Mouse (Mus musculus): ENCODE results near the gene Rab26. TPM values are rescaled to one million over a fixed set of nuclear protein-coding genes. Genes with fewer than 3 reads are reported as not detected.

Gene Rab26
- polyA plus RNA-seq, 1 experiment: 1.2 TPM

- Histone ChIP-seq H3K27me3 (ENCODE audit: control insufficient read depth, insufficient read depth, low read length) (no peaks in the 10 kb centered on the region), H3K4me3 (ENCODE audit: low read depth, low read length) (no peak overlapping the region), H3K36me3 (ENCODE audit: control insufficient read depth, insufficient read depth, low read length) (no peaks in the 10 kb centered on the region), H3K4me1 (ENCODE audit: control insufficient read depth, insufficient read depth, insufficient read length, low read length) (peaks cover 7% of the 10 kb centered on the region), H3K27ac (ENCODE audit: insufficient read depth, low read depth, low read length) (no peak overlapping the region)
- TF ChIP-seq POLR2A (IDR thresholded peaks at IDR 0.05; ENCODE audit: low read depth, low read length) (no peak), CTCF (IDR thresholded peaks at IDR 0.05; ENCODE audit: extremely low read depth, insufficient read length, insufficient replicate concordance, low read depth, low read length) (no peak)
- 40% methylated on average over 11 of the region's 11 CpGs for WGBS
These were observed 31.8 kb downstream of the Rab26 start for GRCm38 (mm10) chr17:24502208-24502607.

GRCm38 (mm10) chr17:24496026-24496425 is 38.0 kb downstream of the Rab26 start:
- 78% methylated on average over 1 of the region's 1 CpGs for WGBS
- Histone ChIP-seq H3K4me1 (ENCODE audit: control insufficient read depth, insufficient read depth, insufficient read length, low read length) (no peaks in the 10 kb centered on the region), H3K4me3 (ENCODE audit: low read depth, low read length) (no peak overlapping the region), H3K27ac (ENCODE audit: insufficient read depth, low read depth, low read length) (no peak overlapping the region), H3K36me3 (ENCODE audit: control insufficient read depth, insufficient read depth, low read length) (no peaks in the 10 kb centered on the region), H3K27me3 (ENCODE audit: control insufficient read depth, insufficient read depth, low read length) (no peaks in the 10 kb centered on the region)
- TF ChIP-seq CTCF (IDR thresholded peaks at IDR 0.05; ENCODE audit: extremely low read depth, insufficient read length, insufficient replicate concordance, low read depth, low read length) (no peak), POLR2A (IDR thresholded peaks at IDR 0.05; ENCODE audit: low read depth, low read length) (no peak)

GRCm38 (mm10) chr17:24495443-24495842 is 38.6 kb downstream of the Rab26 start:
- Histone ChIP-seq H3K4me1 (ENCODE audit: control insufficient read depth, insufficient read depth, insufficient read length, low read length) (no peaks in the 10 kb centered on the region), H3K27me3 (ENCODE audit: control insufficient read depth, insufficient read depth, low read length) (no peaks in the 10 kb centered on the region), H3K4me3 (ENCODE audit: low read depth, low read length) (no peak overlapping the region), H3K27ac (ENCODE audit: insufficient read depth, low read depth, low read length) (no peak overlapping the region), H3K36me3 (ENCODE audit: control insufficient read depth, insufficient read depth, low read length) (no peaks in the 10 kb centered on the region)
- TF ChIP-seq POLR2A (IDR thresholded peaks at IDR 0.05; ENCODE audit: low read depth, low read length): no peak
- TF ChIP-seq CTCF (IDR thresholded peaks at IDR 0.05; ENCODE audit: extremely low read depth, insufficient read length, insufficient replicate concordance, low read depth, low read length): no peak
- 75% methylated on average over 3 of the region's 3 CpGs for WGBS

- WGBS: 51% methylated on average over 2 of the region's 2 CpGs
- no peaks in the 10 kb centered on the region; the same call in 1 of the 2 replicates for H3K27me3 ChIP-seq (ENCODE audit: control insufficient read depth, insufficient read depth, low read length)
- H3K4me1 ChIP-seq (ENCODE audit: control insufficient read depth, insufficient read depth, insufficient read length, low read length): no peaks in the 10 kb centered on the region
- H3K36me3 ChIP-seq (ENCODE audit: control insufficient read depth, insufficient read depth, low read length): no peaks in the 10 kb centered on the region
- H3K27ac ChIP-seq (ENCODE audit: insufficient read depth, low read depth, low read length): no peak overlapping the region
- H3K4me3 ChIP-seq (ENCODE audit: low read depth, low read length): no peak overlapping the region
- TF ChIP-seq CTCF (IDR thresholded peaks at IDR 0.05; ENCODE audit: extremely low read depth, insufficient read length, insufficient replicate concordance, low read depth, low read length) (peak; percentile 57; the same call in 1 of the 2 replicates), POLR2A (IDR thresholded peaks at IDR 0.05; ENCODE audit: low read depth, low read length) (no peak)
These were observed 39.2 kb downstream of the Rab26 start for GRCm38 (mm10) chr17:24494627-24495335.

- WGBS: 92% methylated on average over 4 of the region's 4 CpGs
- Histone ChIP-seq H3K4me1 (ENCODE audit: control insufficient read depth, insufficient read depth, insufficient read length, low read length) (peaks cover 6% of the 10 kb centered on the region; the same call in 1 of the 2 replicates), H3K27ac (ENCODE audit: insufficient read depth, low read depth, low read length) (no peak overlapping the region), H3K4me3 (ENCODE audit: low read depth, low read length) (no peak overlapping the region), H3K36me3 (ENCODE audit: control insufficient read depth, insufficient read depth, low read length) (no peaks in the 10 kb centered on the region), H3K27me3 (ENCODE audit: control insufficient read depth, insufficient read depth, low read length) (peaks cover 23% of the 10 kb centered on the region)
- TF ChIP-seq POLR2A (IDR thresholded peaks at IDR 0.05; ENCODE audit: low read depth, low read length) (no peak), CTCF (IDR thresholded peaks at IDR 0.05; ENCODE audit: extremely low read depth, insufficient read length, insufficient replicate concordance, low read depth, low read length) (no peak)
These were observed 43.6 kb downstream of the Rab26 start for GRCm38 (mm10) chr17:24490399-24490798.

GRCm38 (mm10) chr17:24489265-24490030 is 44.6 kb downstream of the Rab26 start:
- WGBS: 36% methylated on average over 19 of the region's 19 CpGs
- Histone ChIP-seq H3K27me3 (ENCODE audit: control insufficient read depth, insufficient read depth, low read length) (peaks cover 23% of the 10 kb centered on the region), H3K27ac (ENCODE audit: insufficient read depth, low read depth, low read length) (no peak overlapping the region), H3K4me1 (ENCODE audit: control insufficient read depth, insufficient read depth, insufficient read length, low read length) (peaks cover 6% of the 10 kb centered on the region; the same call in 1 of the 2 replicates), H3K36me3 (ENCODE audit: control insufficient read depth, insufficient read depth, low read length) (no peaks in the 10 kb centered on the region), H3K4me3 (ENCODE audit: low read depth, low read length) (peak overlapping the region; percentile 69)
- TF ChIP-seq POLR2A (IDR thresholded peaks at IDR 0.05; ENCODE audit: low read depth, low read length) (no peak), CTCF (IDR thresholded peaks at IDR 0.05; ENCODE audit: extremely low read depth, insufficient read length, insufficient replicate concordance, low read depth, low read length) (no peak)

GRCm38 (mm10) chr17:24488662-24489264 is 45.2 kb downstream of the Rab26 start:
- TF ChIP-seq POLR2A (IDR thresholded peaks at IDR 0.05; ENCODE audit: low read depth, low read length) (no peak), CTCF (IDR thresholded peaks at IDR 0.05; ENCODE audit: extremely low read depth, insufficient read length, insufficient replicate concordance, low read depth, low read length) (no peak)
- Histone ChIP-seq H3K27me3 (ENCODE audit: control insufficient read depth, insufficient read depth, low read length) (peaks cover 23% of the 10 kb centered on the region), H3K4me3 (ENCODE audit: low read depth, low read length) (peak overlapping the region; percentile 69), H3K36me3 (ENCODE audit: control insufficient read depth, insufficient read depth, low read length) (no peaks in the 10 kb centered on the region), H3K27ac (ENCODE audit: insufficient read depth, low read depth, low read length) (no peak overlapping the region), H3K4me1 (ENCODE audit: control insufficient read depth, insufficient read depth, insufficient read length, low read length) (peaks cover 6% of the 10 kb centered on the region; the same call in 1 of the 2 replicates)
- under 1% methylated on average over 65 of the region's 81 CpGs for WGBS
